Comparison of ENCODE assay signal across 21 mouse cellular contexts in genomic region chr10:95689833-95690232, GRCm38 (mm10). TPM values are rescaled to one million over a fixed set of nuclear protein-coding genes. Genes with fewer than 3 reads are reported as not detected.
A peak's percentile ranks its signal among the peaks of the same experiment; 100 is the strongest.
DNase-seq lines count a peak whose midpoint lies in the region; ATAC-seq and TF ChIP-seq lines count a peak whose summit lies in the region.
"Had no signal": no experiment of that assay in that cellular context is flagged by ENCODE, and none has a peak within 500 bp of the region (broad histone marks: within the 10 kb centered on the region; RNA-seq: fewer than 3 reads in every experiment).

No protein-coding gene starts in this region.

- TF ChIP-seq POLR2A in cerebellum, adult 2 months (IDR thresholded peaks at IDR 0.05; ENCODE audit: borderline replicate concordance, insufficient read depth, low read length) = no peak

- TF ChIP-seq CTCF in kidney, postnatal 0 days (IDR thresholded peaks at IDR 0.05; ENCODE audit: low read depth) = no peak
- TF ChIP-seq CTCF in liver, embryonic 14.5 days (IDR thresholded peaks at IDR 0.05; ENCODE audit: low read depth) = no peak
- no peak for TF ChIP-seq CTCF in cerebellum, adult 2 months (IDR thresholded peaks at IDR 0.05; ENCODE audit: borderline replicate concordance, insufficient read depth, low read depth, low read length)

- no peak overlapping the region for H3K9ac ChIP-seq in kidney, postnatal 0 days (ENCODE audit: low read depth, low read length)
- H3K9ac ChIP-seq in liver, embryonic 14.5 days (replicated peaks) = no peak overlapping the region
- no peak overlapping the region for H3K9ac ChIP-seq in hindbrain, embryonic 16.5 days (ENCODE audit: low read depth, low read length)
- H3K9ac ChIP-seq: forebrain, postnatal 0 days; hindbrain, embryonic 14.5 days; limb, embryonic 13.5 days; lung, embryonic 15.5 days had no signal

- H3K36me3 ChIP-seq in kidney, postnatal 0 days (ENCODE audit: insufficient read depth, low read length) = no peaks in the 10 kb centered on the region
- H3K36me3 ChIP-seq in liver, embryonic 14.5 days (replicated peaks; ENCODE audit: control insufficient read depth, insufficient read depth, low read depth) = no peaks in the 10 kb centered on the region
- no peaks in the 10 kb centered on the region for H3K36me3 ChIP-seq in hindbrain, embryonic 16.5 days (ENCODE audit: control insufficient read depth, insufficient read depth, low read length)
- H3K36me3 ChIP-seq: limb, embryonic 13.5 days; lung, embryonic 15.5 days had no signal

- no peaks in the 10 kb centered on the region for H3K9me3 ChIP-seq in kidney, postnatal 0 days (replicated peaks; ENCODE audit: low read length)
- H3K9me3 ChIP-seq in liver, embryonic 14.5 days (ENCODE audit: control insufficient read depth, low read length) = no peaks in the 10 kb centered on the region
- H3K9me3 ChIP-seq in hindbrain, embryonic 16.5 days (ENCODE audit: control insufficient read depth, low read length) = no peaks in the 10 kb centered on the region
- H3K9me3 ChIP-seq: limb, embryonic 13.5 days; lung, embryonic 15.5 days; megakaryocyte, embryonic 14.5 days had no signal

- 94% methylated on average over 1 of the region's 1 CpGs for WGBS in kidney, postnatal 0 days
- WGBS in liver, embryonic 14.5 days (ENCODE audit: insufficient replicate concordance) = 77% methylated on average over 1 of the region's 1 CpGs
- 96% methylated on average over 1 of the region's 1 CpGs for WGBS in hindbrain, embryonic 16.5 days
- 91% methylated on average over 1 of the region's 1 CpGs for WGBS in cerebellum, adult 2 months

- H3K4me2 ChIP-seq in kidney, postnatal 0 days (ENCODE audit: low read length) = no peak overlapping the region
- H3K4me2 ChIP-seq in liver, embryonic 14.5 days (ENCODE audit: low read depth) = no peak overlapping the region
- no peak overlapping the region for H3K4me2 ChIP-seq in hindbrain, embryonic 16.5 days (ENCODE audit: low read length)
- H3K4me2 ChIP-seq: hindbrain, embryonic 14.5 days; limb, embryonic 13.5 days; lung, embryonic 15.5 days had no signal

- no peak overlapping the region for H3K4me3 ChIP-seq in kidney, postnatal 0 days (replicated peaks; ENCODE audit: low read depth, low read length)
- no peak overlapping the region for H3K4me3 ChIP-seq in liver, embryonic 14.5 days (ENCODE audit: insufficient read depth in 1 of 2, low read depth in 2 of 2, low read length in 2 of 2)
- no peak overlapping the region for H3K4me3 ChIP-seq in hindbrain, embryonic 16.5 days (ENCODE audit: low read length)
- no peak overlapping the region for H3K4me3 ChIP-seq in cerebellum, adult 2 months (replicated peaks; ENCODE audit: insufficient read depth, low read depth, low read length)
- H3K4me3 ChIP-seq: gastrocnemius, adult 2 months; left cerebral cortex, adult 2 months; limb, embryonic 13.5 days; lung, embryonic 15.5 days; megakaryocyte, embryonic 14.5 days had no signal

- DNase-seq in kidney, postnatal 0 days (ENCODE audit: low spot score) = no peak
- DNase-seq in kidney, adult 8-10 months = no peak
- peak; percentile 97 for DNase-seq in R1 (ENCODE audit: low read depth, low spot score)
- DNase-seq in liver, embryonic 14.5 days (ENCODE audit: low read depth in 3 of 3, low spot score in 3 of 3) = no peak
- DNase-seq in cerebellum, adult 2 months = no peak
- no peak for DNase-seq in layer of hippocampus, adult 11-12 months (ENCODE audit: low spot score)
- DNase-seq: adrenal gland, postnatal 36 days; cerebellum, adult 9-11 months; forebrain, postnatal 0 days; gastrocnemius, adult 2 months; kidney, adult 2 months; thymus, adult 2 months had no signal

- TF ChIP-seq EP300 in liver, embryonic 14.5 days (IDR thresholded peaks at IDR 0.05; ENCODE audit: low read depth) = no peak

- no peaks in the 10 kb centered on the region for H3K27me3 ChIP-seq in kidney, postnatal 0 days (ENCODE audit: insufficient read depth, low read length)
- H3K27me3 ChIP-seq in liver, embryonic 14.5 days (ENCODE audit: control insufficient read depth, insufficient read depth, low read length) = no peaks in the 10 kb centered on the region
- H3K27me3 ChIP-seq in hindbrain, embryonic 16.5 days (replicated peaks; ENCODE audit: control insufficient read depth, insufficient read depth, low read length) = no peaks in the 10 kb centered on the region
- no peaks in the 10 kb centered on the region for H3K27me3 ChIP-seq in cerebellum, adult 2 months (ENCODE audit: control insufficient read depth, insufficient read depth, low read length)
- H3K27me3 ChIP-seq: limb, embryonic 13.5 days; lung, embryonic 15.5 days had no signal

- ATAC-seq in kidney, postnatal 0 days (replicated peaks; ENCODE audit: low FRiP score, low read depth) = 0 out of 2 replicates have a peak, but pooled peaks have one; percentile 29
- ATAC-seq in liver, embryonic 14.5 days (ENCODE audit: insufficient read depth) = peak; percentile 35; the same call in 1 of the 2 replicates
- no peak for ATAC-seq in hindbrain, embryonic 16.5 days
- ATAC-seq: forebrain, postnatal 0 days; midbrain, embryonic 16.5 days had no signal

- H3K27ac ChIP-seq in kidney, postnatal 0 days = no peak overlapping the region
- no peak overlapping the region for H3K27ac ChIP-seq in liver, embryonic 14.5 days
- H3K27ac ChIP-seq in hindbrain, embryonic 16.5 days (ENCODE audit: low read depth, low read length) = no peak overlapping the region
- H3K27ac ChIP-seq in cerebellum, adult 2 months (ENCODE audit: insufficient read depth, low read length) = no peak overlapping the region
- H3K27ac ChIP-seq: gastrocnemius, adult 2 months; hindbrain, embryonic 14.5 days; left cerebral cortex, adult 2 months; limb, embryonic 13.5 days; lung, embryonic 15.5 days had no signal

- H3K4me1 ChIP-seq in kidney, postnatal 0 days (replicated peaks; ENCODE audit: insufficient read depth, low read length) = no peaks in the 10 kb centered on the region; the same call in 1 of the 2 replicates
- H3K4me1 ChIP-seq in liver, embryonic 14.5 days (replicated peaks; ENCODE audit: control insufficient read depth in 2 of 2, insufficient read depth in 2 of 2, low read length in 1 of 2) = no peaks in the 10 kb centered on the region; a peak in 1 of 4 replicates
- no peaks in the 10 kb centered on the region for H3K4me1 ChIP-seq in hindbrain, embryonic 16.5 days (ENCODE audit: control insufficient read depth, insufficient read depth, low read depth, low read length)
- no peaks in the 10 kb centered on the region for H3K4me1 ChIP-seq in cerebellum, adult 2 months (ENCODE audit: control insufficient read depth, insufficient read depth, low read length)

RNA-seq across cellular contexts. Expression of gene Anapc15-ps, which starts 16.6 kb away (rescaled TPM):
- polyA plus RNA-seq in kidney, postnatal 0 days (2015; fragmentation: Nextera tagmentation; extraction: Ambion mirVana) = not detected in 2 replicates
- not detected in 2 replicates for polyA plus RNA-seq in liver, embryonic 14.5 days (2012; rRNA removed)
- not detected in 2 replicates for polyA plus RNA-seq in liver, embryonic 14.5 days (2014; fragmentation: Nextera tagmentation; extraction: Ambion mirVana)
- 0.95 TPM in 1 of 2 replicates, not detected in the other for polyA plus RNA-seq in hindbrain, embryonic 16.5 days (2015; fragmentation: Nextera tagmentation; extraction: Ambion mirVana)
- 0.85 TPM in 1 of 2 replicates, not detected in the other for polyA plus RNA-seq in cerebellum, adult 2 months (2012; rRNA removed)
- polyA plus RNA-seq: embryonic facial prominence, embryonic 14.5 days; forebrain, postnatal 0 days; hindbrain, embryonic 14.5 days; kidney, adult 2 months; midbrain, embryonic 16.5 days; small intestine, adult 2 months; thymus, adult 2 months had no signal
